In the genomic region with DNA sequence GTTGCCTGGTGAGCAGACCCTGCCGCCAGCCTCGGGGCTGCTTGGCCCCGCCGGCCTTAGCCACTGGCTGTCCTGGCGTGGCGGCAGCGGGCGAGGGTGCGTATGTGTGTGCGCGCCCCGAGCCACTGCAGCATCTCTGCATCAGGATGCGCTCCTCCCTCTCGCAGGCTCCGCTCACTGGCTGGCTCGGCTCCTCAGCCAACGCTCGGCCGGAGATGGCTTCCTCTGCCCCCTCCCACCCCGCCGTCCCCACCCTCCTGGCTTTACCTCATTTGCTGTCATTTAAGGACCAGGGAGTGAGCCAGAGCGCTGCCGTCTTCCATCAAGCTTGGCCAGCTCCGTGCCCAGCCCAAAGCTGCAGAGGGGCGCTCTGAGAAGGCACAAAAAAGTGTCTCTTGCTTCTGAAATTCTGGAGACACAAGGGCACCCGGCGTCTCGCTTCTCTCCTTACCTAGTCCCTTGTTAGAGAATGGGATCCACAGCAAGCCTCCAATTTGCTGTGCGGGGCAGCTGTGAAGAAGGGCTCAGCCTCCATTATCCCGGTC, we compare ENCODE assay signal across 8 mouse cellular contexts. TPM values are rescaled to one million over a fixed set of nuclear protein-coding genes. Genes with fewer than 3 reads are reported as not detected.
DNase-seq lines count a peak whose midpoint lies in the region; ATAC-seq lines count a peak whose summit lies in the region.

A gene (minus strand): TSS at position 495 of the 545 bp plus-strand sequence.

- no peak within 1 kb of the TSS for H3K27ac ChIP-seq in heart, embryonic 15.5 days
- H3K27ac ChIP-seq in intestine, embryonic 14.5 days (ENCODE audit: low read depth), result no peak within 1 kb of the TSS
- peak within 1 kb of the TSS; percentile 74 for H3K27ac ChIP-seq in midbrain, embryonic 10.5 days (replicated peaks)

- H3K27me3 ChIP-seq in heart, embryonic 15.5 days, result peaks cover 75% of the 10 kb centered on the region
- peaks cover 31% of the 10 kb centered on the region for H3K27me3 ChIP-seq in intestine, embryonic 14.5 days (replicated peaks; ENCODE audit: control insufficient read depth, insufficient read depth, low read length)
- H3K27me3 ChIP-seq in midbrain, embryonic 10.5 days (ENCODE audit: low read depth, poor library complexity, severe bottlenecking), result peaks cover 85% of the 10 kb centered on the region

- 2% methylated on average over 30 of the region's 30 CpGs for WGBS in heart, embryonic 15.5 days
- WGBS in intestine, embryonic 14.5 days, result 2% methylated on average over 30 of the region's 30 CpGs
- 2% methylated on average over 30 of the region's 30 CpGs for WGBS in midbrain, embryonic 10.5 days

- intact Hi-C loops in heart, postnatal 14 days (cut with DNase I), result no loop called here

- H3K4me3 ChIP-seq in heart, embryonic 15.5 days, result peak within 1 kb of the TSS; percentile 5; the same call in 1 of the 2 replicates
- peak within 1 kb of the TSS; percentile 16; the same call in 1 of the 2 replicates for H3K4me3 ChIP-seq in intestine, embryonic 14.5 days (ENCODE audit: low read depth, low read length)
- peak within 1 kb of the TSS; percentile 55 for H3K4me3 ChIP-seq in midbrain, embryonic 10.5 days

- peak; percentile 19; the same call in 1 of the 2 replicates for ATAC-seq in heart, embryonic 15.5 days (replicated peaks; ENCODE audit: insufficient number of reproducible peaks, insufficient read depth, low FRiP score, low read depth)
- ATAC-seq in intestine, embryonic 14.5 days (replicated peaks; ENCODE audit: low FRiP score, low TSS enrichment, low read depth), result 0 out of 2 replicates have a peak, but pooled peaks have one; percentile 29

- DNase-seq in heart, postnatal 14 days, result no peak
- DNase-seq in embryo, embryonic 10 days (ENCODE audit: low spot score), result peak; percentile 80
- DNase-seq in intestine, embryonic 14.5 days (ENCODE audit: low spot score), result no peak
- peak; percentile 59 for DNase-seq in midbrain, embryonic 10.5 days (ENCODE audit: low spot score)
- DNase-seq in telencephalon, adult 2 months (ENCODE audit: low read depth, low spot score), result peak; percentile 85
- DNase-seq in lung, postnatal 14 days, result no peak
- no peak for DNase-seq in urinary bladder, postnatal 25 days (ENCODE audit: low spot score)

- no peak within 1 kb of the TSS for H3K9ac ChIP-seq in heart, embryonic 15.5 days
- H3K9ac ChIP-seq in intestine, embryonic 14.5 days (ENCODE audit: low read length), result no peak within 1 kb of the TSS

- peak within 1 kb of the TSS; percentile 42 for H3K4me2 ChIP-seq in heart, embryonic 15.5 days
- peak within 1 kb of the TSS; percentile 47 for H3K4me2 ChIP-seq in intestine, embryonic 14.5 days (ENCODE audit: low read length)

- H3K9me3 ChIP-seq in heart, embryonic 15.5 days (replicated peaks), result no peaks in the 10 kb centered on the region
- no peaks in the 10 kb centered on the region for H3K9me3 ChIP-seq in intestine, embryonic 14.5 days (ENCODE audit: control insufficient read depth, low read length)
- no peaks in the 10 kb centered on the region for H3K9me3 ChIP-seq in midbrain, embryonic 10.5 days (replicated peaks)

- H3K36me3 ChIP-seq in heart, embryonic 15.5 days, result no peaks in the 10 kb centered on the region
- H3K36me3 ChIP-seq in intestine, embryonic 14.5 days (ENCODE audit: control insufficient read depth, insufficient read depth, low read length), result no peaks in the 10 kb centered on the region
- no peaks in the 10 kb centered on the region for H3K36me3 ChIP-seq in midbrain, embryonic 10.5 days

- peaks cover 14% of the 10 kb centered on the region for H3K4me1 ChIP-seq in heart, embryonic 15.5 days (replicated peaks)
- peaks cover 20% of the 10 kb centered on the region for H3K4me1 ChIP-seq in intestine, embryonic 14.5 days (replicated peaks; ENCODE audit: control insufficient read depth, insufficient read depth, low read length)
- peaks cover 40% of the 10 kb centered on the region for H3K4me1 ChIP-seq in midbrain, embryonic 10.5 days

RNA-seq across cellular contexts. Expression of the gene that starts here (rescaled TPM):
- 0.19 and 0.38 TPM in 2 replicates for polyA plus RNA-seq in heart, embryonic 15.5 days (2015; fragmentation: Nextera tagmentation; extraction: Ambion mirVana)
- 1 to 10 TPM; 3.5 to 4.6 TPM for total RNA-seq in heart, postnatal 14 days (2021)
- 0.32 and 1.2 TPM in 2 replicates for polyA plus RNA-seq in intestine, embryonic 14.5 days (2014; fragmentation: Nextera tagmentation; extraction: Ambion mirVana)
- 14.2 and 34.9 TPM in 2 replicates for polyA plus RNA-seq in midbrain, embryonic 10.5 days (2016; fragmentation: Nextera tagmentation; extraction: Ambion mirVana)

Comparison
In these comparisons a context has a peak if more than half of its experiments do, and no peak if none do; other contexts are left out.
1. Peak in ATAC-seq, H3K4me3 ChIP-seq and H3K4me2 ChIP-seq in heart, embryonic 15.5 days; RNA of the gene not detected or under 1 TPM.
2. H3K4me3 ChIP-seq: peak in every context shown above with its lines; median percentile 55 in midbrain, embryonic 10.5 days; 16 in intestine, embryonic 14.5 days; 5 in heart, embryonic 15.5 days.
3. DNase-seq: peak in embryo, embryonic 10 days (single experiment), midbrain, embryonic 10.5 days (single experiment) and telencephalon, adult 2 months (single experiment); none in heart, postnatal 14 days (0 of 2), intestine, embryonic 14.5 days (single experiment), lung, postnatal 14 days (single experiment) and urinary bladder, postnatal 25 days (single experiment).